Mouse (Mus musculus): ENCODE measurements around the gene F2rl2.

DNA sequence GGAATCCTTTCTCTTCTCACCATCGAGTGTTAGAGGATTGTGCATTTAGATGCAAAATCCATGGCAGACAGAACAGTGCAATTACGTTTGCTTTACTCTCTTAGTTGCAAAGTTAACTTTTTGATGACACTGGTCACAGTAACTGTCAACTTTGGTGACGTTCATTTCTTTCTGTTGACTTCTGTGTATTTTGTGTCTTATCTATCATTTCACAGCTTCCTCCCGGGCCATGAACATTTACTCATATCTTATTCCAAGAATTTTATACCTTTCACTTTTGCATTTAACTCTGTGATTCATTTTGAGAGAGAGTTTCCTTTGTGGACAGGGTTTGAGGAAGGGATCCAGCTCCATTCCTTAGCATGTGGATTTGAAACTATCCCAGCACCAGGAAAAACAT, 43.0 kb upstream of the F2rl2 start:
- TF ChIP-seq POLR2A (IDR thresholded peaks at IDR 0.05; ENCODE audit: borderline replicate concordance, extremely low read depth, low read depth, low read length) (no peak), CTCF (IDR thresholded peaks at IDR 0.05; ENCODE audit: insufficient read depth, low read length) (no peak)

All from lung, adult 2 months (tissue).